Mouse (Mus musculus) olfactory bulb, adult 2 months (tissue): ENCODE results near the gene Zfp345. TPM values are rescaled to one million over a fixed set of nuclear protein-coding genes. Genes with fewer than 3 reads are reported as not detected.
"Not testable (repeated sequence)": the region's sequence is repeated elsewhere in the genome, so short reads cannot be mapped to it uniquely, and the experiment has no call there.

Source experiments
- H3K27ac ChIP-seq: fragments of 200-500 bp; 2 replicates; pipeline ENCODE4 v1.5.1; 2012; ENCODE audit warnings: low read depth, low read length; ENCODE audit not compliant: insufficient read depth
- H3K4me1 ChIP-seq: fragments of 200-500 bp; 2 replicates; pipeline ENCODE4 v1.6.1; 2012; ENCODE audit warnings: low read length; ENCODE audit not compliant: control insufficient read depth, insufficient read depth
- H3K4me3 ChIP-seq: fragments of 200-500 bp; 2 replicates; pipeline ENCODE4 v1.5.1; 2012; ENCODE audit warnings: mild to moderate bottlenecking, low read depth, low read length, moderate library complexity; ENCODE audit not compliant: insufficient read depth
- CTCF ChIP-seq: fragments of 200-500 bp; IDR thresholded peaks from 2 replicates; pipeline ENCODE4 v1.5.1; 2012; ENCODE audit warnings: low read depth, mild to moderate bottlenecking, low read length, moderate library complexity; ENCODE audit not compliant: insufficient read depth
- POLR2A ChIP-seq: fragments of 200-500 bp; IDR thresholded peaks from 2 replicates; pipeline ENCODE4 v1.6.1; 2012; ENCODE audit warnings: mild to moderate bottlenecking, low read depth, low read length, moderate library complexity; ENCODE audit not compliant: insufficient read depth
- WGBS: fragments of 180-500 bp; shearing (Covaris S2); methylation state at CpG from one replicate; pipeline ENCODE4 v1.1.7; 2018; 5-methylcytosine and 5-hydroxymethylcytosine counted together
- polyA plus RNA-seq: library from polyadenylated mRNA; stranded (reverse); fragments of >200 nt; gene quantifications from 2 replicates; pipeline ENCODE4 v1.2.4, GENCODE M21; 2012; ENCODE audit warnings: low replicate concordance; ENCODE audit not compliant: missing spikeins, insufficient read depth, insufficient read length

The Zfp345 gene
- not detected in 2 replicates for polyA plus RNA-seq

DNA sequence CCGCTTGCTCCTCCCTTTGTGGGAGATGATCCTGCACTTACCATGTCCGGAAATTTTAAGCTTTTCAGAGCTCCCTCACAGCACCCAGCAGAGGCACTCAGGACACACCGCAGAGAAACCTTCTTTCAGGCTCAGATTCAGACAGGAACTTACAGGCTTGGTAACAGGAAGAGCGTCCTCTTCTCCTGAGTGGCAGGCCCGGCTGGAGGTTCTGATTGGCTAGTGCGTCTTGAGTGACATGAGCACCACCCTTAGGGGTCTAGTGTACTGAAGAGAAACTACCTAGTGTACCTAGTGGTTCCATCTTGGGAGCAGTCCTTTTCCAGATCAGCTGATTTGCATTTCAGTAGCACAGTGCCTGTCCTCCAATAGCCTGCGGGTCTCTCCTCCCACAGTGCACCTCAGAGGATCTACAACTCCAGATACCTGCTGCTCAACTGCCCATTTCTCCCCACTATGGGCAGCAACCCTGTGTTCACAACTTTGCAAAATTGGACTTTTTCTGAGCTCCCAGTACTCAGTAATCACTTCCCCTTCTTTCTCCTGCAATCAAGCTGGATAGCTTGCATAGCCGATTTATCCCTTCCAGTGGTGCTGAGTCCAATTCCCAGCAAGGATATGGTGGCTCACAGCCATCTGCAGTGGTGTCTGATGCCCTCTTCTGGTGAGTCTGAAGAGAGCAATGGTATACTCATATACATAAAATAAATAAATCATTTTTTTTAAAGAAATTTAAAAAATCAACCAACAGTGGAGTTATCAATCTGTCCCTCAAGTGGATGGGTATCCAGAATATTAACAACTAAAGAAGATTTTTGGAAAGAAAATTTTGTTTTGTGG, at the start of gene Zfp345:
TSS of gene Zfp345 (minus strand) at position 153 of the 840 bp plus-strand sequence.
- H3K27ac ChIP-seq, H3K4me1 ChIP-seq, H3K4me3 ChIP-seq: not testable (repeated sequence)
- WGBS = 75% methylated on average over 8 of the region's 8 CpGs

DNA sequence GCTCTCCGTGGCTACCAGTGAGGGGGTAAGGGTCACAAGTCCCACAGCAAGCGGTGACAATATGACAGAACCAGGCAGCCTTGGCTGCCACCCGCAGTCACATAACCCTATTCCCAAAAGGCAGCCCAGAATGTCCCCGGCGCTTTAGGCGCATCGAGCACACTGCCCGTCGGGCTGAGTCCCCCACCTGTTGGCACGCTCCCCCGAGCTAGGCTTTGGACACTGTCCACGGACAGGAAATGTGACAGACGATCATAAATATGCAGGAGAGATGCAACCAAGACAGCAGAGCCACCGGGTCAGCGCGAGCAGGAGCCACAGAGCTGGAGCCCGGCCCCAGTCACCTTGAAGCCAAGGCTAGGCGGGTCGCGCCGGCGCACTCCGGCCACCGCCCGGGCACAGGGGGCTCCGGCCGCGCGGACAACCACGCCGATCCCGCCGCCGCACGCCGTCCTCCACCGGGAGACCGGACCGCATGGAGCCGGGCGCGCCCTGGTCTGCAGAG, 40.9 kb upstream of the Zfp345 start:
- no peak overlapping the region for H3K27ac ChIP-seq
- peaks cover 6% of the 10 kb centered on the region for H3K4me1 ChIP-seq
- WGBS = 3% methylated on average over 42 of the region's 42 CpGs
- no peak overlapping the region for H3K4me3 ChIP-seq
- TF ChIP-seq CTCF (no peak), POLR2A (no peak)

DNA sequence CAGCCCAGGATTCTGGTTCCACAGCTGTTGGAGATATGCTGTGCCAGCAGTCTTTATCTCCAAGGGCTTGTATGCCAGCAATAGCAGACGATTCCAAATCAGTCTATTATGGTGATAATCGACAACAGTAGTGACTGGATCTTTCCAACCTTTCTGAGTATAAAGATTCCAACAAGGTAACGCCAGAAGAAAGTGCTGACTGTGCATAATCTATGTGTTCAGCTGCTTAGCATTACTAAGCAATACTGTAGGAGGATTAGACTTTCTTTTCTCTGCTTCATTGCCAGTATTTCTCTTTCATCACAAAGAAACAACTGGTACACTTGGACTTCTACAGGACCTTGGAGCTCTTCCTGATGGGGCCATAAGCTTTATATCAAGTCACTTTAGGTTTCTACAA, 27.9 kb upstream of the Zfp345 start:
- 81% methylated on average over 3 of the region's 3 CpGs for WGBS

DNA sequence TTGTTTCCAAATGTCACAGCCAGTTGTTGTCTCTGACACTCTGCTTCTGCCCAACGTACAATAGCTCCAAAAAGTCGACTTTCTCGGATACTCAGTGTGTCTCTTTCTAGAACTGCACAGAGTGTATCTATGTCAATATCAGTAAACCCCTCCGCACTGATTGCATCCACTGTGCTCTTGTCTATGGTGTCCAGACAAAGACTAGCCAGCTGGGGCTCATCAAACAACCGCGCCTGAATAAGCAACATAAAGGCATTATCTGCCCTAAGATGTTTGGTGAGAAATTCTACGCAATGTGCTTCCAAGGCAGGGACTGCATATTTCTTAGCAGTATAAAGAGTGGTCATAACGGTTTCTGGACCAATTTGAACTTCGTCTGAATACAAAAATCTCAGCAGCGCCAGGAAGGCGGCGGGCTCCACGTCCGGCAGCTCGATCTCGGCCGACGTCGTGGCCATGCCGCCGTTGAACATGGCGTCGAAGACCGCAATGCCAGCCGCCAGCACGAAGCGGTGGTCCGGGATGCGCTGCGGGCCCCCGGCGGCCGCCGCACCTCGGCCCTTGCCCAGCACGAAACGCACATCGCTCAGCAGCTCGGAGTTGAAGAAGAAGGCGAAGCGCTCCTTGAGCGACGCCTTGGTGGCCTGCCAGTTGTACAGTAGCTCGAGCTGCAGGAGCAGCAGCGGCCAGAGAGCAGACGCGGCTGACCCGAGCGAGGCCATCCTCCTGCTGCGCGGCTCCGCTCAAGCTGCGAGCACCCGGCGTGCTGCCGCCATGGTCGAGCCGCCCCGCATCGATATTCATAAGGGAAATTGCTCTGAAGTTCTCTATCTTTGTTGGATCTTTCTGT, 15.5 kb upstream of the Zfp345 start:
- H3K4me3 ChIP-seq = peak overlapping the region; percentile 1; the same call in 1 of the 2 replicates
- H3K4me1 ChIP-seq, H3K27ac ChIP-seq: not testable (repeated sequence)
- WGBS = 47% methylated on average over 60 of the region's 60 CpGs

More for the DNA sequence above, 27.9 kb upstream of the Zfp345 start:
- Histone ChIP-seq H3K27ac (no peak overlapping the region), H3K4me3 (no peak overlapping the region), H3K4me1 (no peaks in the 10 kb centered on the region)
- TF ChIP-seq CTCF (no peak), POLR2A (no peak)

DNA sequence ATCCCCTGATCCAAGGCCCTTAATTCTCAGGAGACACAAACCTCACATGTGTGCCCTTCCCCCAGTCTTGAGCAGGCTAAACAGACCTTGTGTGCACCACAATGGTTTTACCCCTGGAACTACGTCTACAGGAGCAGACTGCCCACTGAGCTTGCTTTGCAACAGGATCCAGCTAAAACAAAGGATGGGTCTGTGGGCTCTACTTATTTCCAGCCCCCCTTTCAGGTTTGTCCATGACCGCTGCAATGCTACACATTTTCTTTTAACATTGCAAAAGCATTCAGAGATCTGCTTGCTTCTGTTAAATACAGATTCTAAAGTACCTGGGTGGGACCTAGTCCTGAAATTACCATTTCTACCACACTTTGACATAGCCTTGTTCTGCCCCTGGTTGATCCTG, 8.1 kb upstream of the Zfp345 start:
- Histone ChIP-seq H3K27ac (no peak overlapping the region), H3K4me1 (no peaks in the 10 kb centered on the region), H3K4me3 (no peak overlapping the region)
- 49% methylated on average over 2 of the region's 2 CpGs for WGBS
- no peak for TF ChIP-seq CTCF
- TF ChIP-seq POLR2A = no peak

DNA sequence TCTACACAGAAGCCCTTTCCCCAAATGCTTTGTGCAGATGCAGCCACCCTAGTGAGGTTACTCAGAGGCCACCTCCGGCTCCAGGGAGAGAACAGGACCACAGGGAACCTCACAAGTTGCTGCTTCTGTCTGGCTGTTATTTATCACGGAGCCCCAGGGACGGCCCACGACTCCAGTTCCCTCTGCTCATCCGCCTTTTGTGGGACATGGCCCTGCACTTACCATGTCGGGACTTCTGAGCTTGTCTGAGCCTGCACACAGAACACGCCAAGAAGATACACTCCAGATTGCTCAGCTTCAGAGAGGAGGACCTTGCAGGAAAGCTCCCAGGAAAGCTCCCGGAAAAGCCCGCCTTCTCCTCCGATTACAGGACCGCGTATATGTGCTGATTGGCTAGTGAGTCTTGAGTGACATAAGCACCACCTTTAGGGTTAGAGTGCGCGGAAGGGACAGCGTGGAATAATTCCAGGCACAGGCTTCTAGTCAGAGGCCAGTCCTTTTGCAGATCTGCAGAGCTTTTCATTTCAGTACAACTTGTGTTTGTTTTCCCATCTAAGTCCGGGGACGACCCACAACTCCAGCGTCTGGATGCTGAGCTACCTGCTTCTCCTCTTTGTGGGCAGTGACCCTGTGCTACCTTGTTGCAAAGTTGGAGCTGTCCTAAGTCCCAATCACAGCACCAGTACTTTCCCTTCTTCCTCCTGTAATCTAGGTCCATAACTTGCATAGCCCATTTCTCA, 33.5 kb downstream of the Zfp345 start, which contains the start of gene Zfp442:
TSS of gene Zfp442 (minus strand) at position 307 of the 740 bp plus-strand sequence.
- peak within 1 kb of the TSS; percentile 60 for H3K4me3 ChIP-seq
- H3K4me1 ChIP-seq, H3K27ac ChIP-seq: not testable (repeated sequence)
- under 1% methylated on average over 18 of the region's 18 CpGs for WGBS

DNA sequence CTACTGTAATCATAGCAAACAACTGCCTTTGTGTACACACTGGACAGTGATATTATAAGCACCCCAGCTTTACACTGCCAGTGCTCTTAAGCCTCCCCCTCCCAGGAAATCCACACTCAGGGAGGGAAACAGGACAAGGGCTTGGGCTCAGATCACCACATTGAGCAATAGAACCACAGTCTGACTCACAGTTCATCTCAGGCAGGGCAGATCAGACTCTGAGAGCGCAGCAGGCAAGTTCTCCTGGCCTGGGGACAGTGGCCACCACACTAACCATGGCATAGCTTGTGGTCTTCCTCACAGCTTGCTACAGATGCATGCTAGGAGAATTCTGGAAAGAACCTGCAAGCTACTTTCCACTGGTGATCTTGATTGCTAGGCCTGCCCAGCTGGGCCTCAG, 45.8 kb downstream of the Zfp345 start:
- not testable (repeated sequence) for H3K4me3 ChIP-seq, H3K27ac ChIP-seq, H3K4me1 ChIP-seq
- WGBS = 100% methylated on average over 1 of the region's 1 CpGs

Other genes with a start within 250 kb of the Zfp345 start
- not detected in 2 replicates for gene Gm21994, start 229.5 kb downstream of the Zfp345 start, polyA plus RNA-seq
- not detected in 2 replicates for gene Gm14124, start 227.6 kb downstream of the Zfp345 start, polyA plus RNA-seq
- gene Gm10130, start 161.4 kb downstream of the Zfp345 start, polyA plus RNA-seq = not detected in 2 replicates
- not detected in 2 replicates for gene 3300002I08Rik, start 122.3 kb downstream of the Zfp345 start, polyA plus RNA-seq
- not detected in 2 replicates for gene Zfp442, start 33.6 kb downstream of the Zfp345 start, polyA plus RNA-seq
- not detected in 2 replicates for gene Cst7, start 85.3 kb upstream of the Zfp345 start, polyA plus RNA-seq
- not detected in 2 replicates for gene Apmap, start 123.5 kb upstream of the Zfp345 start, polyA plus RNA-seq
- gene Acss1, start 183.4 kb upstream of the Zfp345 start, polyA plus RNA-seq = not detected in 2 replicates
- gene Vsx1, start 204.3 kb upstream of the Zfp345 start, polyA plus RNA-seq = not detected in 2 replicates